Mouse (Mus musculus): ENCODE results near the gene Prkar1b. TPM values are rescaled to one million over a fixed set of nuclear protein-coding genes. Genes with fewer than 3 reads are reported as not detected.

Gene Prkar1b
- total RNA-seq, 2 experiments from 2014 or later: 23.1 to 31.3 TPM

DNA sequence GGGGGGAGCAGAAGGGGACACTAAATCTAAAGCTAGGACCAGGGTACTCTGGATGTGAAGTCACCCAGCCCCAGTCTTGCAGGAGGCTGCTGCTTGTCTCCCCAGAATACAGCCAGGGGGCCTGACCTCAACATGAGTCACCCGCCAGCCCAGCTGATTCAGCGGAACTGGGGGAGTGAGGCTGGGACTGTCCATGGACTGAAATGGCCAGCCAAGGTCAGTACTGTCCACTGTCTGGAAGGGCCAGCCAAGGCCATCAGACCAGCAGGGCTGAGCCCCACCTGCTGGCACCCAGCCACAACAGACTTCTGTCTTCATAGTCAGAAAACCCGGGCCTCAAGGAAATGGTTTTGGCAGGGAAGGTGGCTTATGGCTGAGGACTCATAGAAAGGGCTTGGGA lies 134.7 kb downstream of the Prkar1b start:
- DNase-seq (ENCODE audit: low spot score in 2 of 2): peak; percentile 50 to 79

- DNase-seq (ENCODE audit: low spot score in 2 of 2): no peak
These were observed 139.2 kb downstream of the Prkar1b start for GRCm38 (mm10) chr5:139010649-139011048.

GRCm38 (mm10) chr5:139007141-139007775 lies 142.5 kb downstream of the Prkar1b start:
- DNase-seq (ENCODE audit: low spot score in 2 of 2): no peak

DNA sequence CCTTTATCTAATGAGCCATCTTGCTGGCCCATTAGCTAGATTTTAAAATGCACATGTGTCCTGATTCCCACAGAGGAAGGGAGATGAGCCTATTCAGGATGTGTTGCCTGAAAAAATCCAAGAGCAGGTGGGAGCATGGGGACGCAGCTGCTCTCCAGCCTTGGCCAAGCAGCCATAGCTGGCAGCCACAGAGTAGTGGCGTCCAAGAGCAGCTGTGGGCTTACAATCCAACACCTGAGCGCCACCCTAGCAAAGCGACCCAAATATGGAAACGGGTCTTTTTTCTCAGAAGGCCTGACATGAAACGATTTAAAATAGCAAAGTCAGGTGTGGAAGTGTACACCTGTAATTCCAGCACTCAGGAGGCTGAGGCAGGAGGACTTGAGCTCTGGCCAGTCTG lies 145.2 kb downstream of the Prkar1b start:
- no peak for DNase-seq (ENCODE audit: low spot score in 2 of 2)

GRCm38 (mm10) chr5:138999716-139000115 lies 150.1 kb downstream of the Prkar1b start:
- DNase-seq (ENCODE audit: low spot score in 2 of 2): no peak

GRCm38 (mm10) chr5:138997936-138998580 lies 151.7 kb downstream of the Prkar1b start:
- no peak for DNase-seq (ENCODE audit: low spot score in 2 of 2)

- peak in 1 of 2 experiments; percentile 35 for DNase-seq (ENCODE audit: low spot score in 2 of 2)
These were observed 152.5 kb downstream of the Prkar1b start, which contains the start of gene Pdgfa for GRCm38 (mm10) chr5:138997171-138997788. Gene Pdgfa, minus strand, starts transcription at chr5:138997370.

DNA sequence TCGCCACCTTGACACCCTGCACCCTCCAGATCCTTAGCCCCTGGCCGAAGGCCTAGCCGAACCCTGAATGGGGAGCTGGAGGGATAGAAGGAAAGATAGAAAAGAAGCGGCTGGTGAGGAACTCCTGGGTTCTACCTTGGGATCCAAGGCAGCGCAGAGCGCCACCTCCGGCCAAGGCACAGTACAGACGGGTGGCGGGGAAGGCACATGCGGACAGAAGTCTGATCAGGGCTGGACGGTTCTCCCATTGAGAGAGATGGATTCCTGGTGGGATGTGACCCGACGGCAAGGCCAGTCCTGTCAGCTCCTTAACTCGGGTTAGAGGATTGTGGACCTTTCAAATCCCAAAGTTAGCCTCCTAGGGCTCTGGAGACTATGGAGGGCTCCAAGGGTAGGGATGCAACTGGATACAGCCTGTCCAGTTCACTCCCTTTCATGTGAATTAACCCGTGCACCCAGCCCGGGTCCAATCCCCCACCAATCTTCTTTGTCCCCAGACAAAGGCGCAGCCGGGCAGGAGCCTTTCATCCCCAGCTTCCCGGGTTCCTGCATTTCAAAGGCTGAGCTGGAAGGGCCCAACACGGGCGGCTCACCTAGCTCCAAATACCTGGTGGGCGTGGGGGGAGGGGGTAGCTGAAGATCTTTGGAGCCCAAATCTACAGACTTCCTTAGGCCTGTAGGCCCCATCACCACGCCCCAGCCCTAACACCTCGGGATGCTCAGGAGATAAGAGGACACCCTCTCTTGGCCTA lies 153.3 kb downstream of the Prkar1b start:
- peak in 1 of 2 experiments; percentile 37 for DNase-seq (ENCODE audit: low spot score in 2 of 2)

DNA sequence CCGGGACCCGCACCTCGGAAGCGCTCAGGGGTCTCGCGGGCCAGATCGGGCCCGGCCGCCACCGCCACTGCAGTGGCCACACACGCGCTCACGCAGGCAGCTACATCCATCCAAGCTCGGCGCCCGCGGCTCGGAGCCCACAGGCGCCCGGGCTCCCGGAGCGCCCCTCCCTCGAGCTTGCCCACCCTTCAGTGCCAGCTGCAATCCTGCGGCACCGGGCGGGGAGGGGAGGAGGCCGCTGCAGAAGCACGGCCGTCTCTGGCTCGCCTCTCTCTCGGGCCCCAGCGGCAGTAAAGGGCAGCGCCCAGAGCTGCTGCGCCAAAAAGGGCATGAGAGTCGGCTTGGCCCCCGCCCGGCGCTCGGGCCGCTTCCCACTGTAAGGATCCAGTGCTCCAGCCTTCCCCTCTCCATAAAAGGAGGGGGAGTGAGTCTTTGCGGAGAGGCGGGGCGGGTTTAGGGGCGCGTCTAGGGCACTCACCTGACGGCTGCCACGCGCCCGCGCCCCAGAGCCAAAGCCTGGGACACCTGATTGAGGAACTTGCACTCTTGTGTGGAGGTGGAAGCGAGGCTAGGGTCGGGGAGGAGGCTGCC lies 154.0 kb downstream of the Prkar1b start:
- DNase-seq (ENCODE audit: low spot score in 2 of 2): peak; percentile 48 to 50

- peak; percentile 37 to 56 for DNase-seq (ENCODE audit: low spot score in 2 of 2)
These were observed 154.7 kb downstream of the Prkar1b start for GRCm38 (mm10) chr5:138994786-138995720.

- no peak for DNase-seq (ENCODE audit: low spot score in 2 of 2)
These were observed 155.6 kb downstream of the Prkar1b start for GRCm38 (mm10) chr5:138994108-138994785.

DNA sequence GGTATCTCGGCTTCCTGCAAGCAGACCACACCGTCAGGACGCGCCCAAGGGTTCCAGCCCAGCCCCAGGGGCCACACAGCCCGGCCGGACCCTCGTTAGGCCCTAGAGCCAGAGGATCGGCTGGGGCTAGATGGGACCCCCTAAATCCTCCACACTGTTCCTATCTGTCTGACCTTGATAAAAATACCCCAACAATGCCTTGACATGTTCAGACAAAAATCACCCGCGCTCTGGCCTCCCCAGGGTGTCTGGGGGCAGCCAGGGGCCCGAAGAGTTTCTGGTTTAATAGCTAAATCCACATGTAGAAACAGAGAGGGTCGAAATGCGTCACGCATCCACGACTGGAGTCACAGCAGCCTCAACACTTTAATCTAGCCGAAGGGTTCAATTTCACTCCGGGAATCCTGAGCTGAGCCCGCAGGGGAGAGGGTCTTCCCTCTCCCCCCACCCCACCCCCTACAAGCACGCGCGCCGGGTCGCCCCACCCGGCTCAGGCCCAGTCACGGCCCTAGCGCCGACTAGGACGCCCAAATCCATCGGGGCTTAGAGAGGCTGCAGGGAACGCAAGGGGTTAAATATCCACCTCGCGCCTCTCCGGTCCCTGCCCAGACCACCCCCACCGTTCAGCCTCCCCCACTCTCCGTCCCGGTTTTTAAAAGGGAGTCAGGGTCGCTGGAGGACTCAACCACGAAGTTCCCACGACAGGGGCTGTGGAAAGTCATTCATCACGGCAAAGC lies 156.3 kb downstream of the Prkar1b start:
- DNase-seq (ENCODE audit: low spot score in 2 of 2): no peak

DNA sequence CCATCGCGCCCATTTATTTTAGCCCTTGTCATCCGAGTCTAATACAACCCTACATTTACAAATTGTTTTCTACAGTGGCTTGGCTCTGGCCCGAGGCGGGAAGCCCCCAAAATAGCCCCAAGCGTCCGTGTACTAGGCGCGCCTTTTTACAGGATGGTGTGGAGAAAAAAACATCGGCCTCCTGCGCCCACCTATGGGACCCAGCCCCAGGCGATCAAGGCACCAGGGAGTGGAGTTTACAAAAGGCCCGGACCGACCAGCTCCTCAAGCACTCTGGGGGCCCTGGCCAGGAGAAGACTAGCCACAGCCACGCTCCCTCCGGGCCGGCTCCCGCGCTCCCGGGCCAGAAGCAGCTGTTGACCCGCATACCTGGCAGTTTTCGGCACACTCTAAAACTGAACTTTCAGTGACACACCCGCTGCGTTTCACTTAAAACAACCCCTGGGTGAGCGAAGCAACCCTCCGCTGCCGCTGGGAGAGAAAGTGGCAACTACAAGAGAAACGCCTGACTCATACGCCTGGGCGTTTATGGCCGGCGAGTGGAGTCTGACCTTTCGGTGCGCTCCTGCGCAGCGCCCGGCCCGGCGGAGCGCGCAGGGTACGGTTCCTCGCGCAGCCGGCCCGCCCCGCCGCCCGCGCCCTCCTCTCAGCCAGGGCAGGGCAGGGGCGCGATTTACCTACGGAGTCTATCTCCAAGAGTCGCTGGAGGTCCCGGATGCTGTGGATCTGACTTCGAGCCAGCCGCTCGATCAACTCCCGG lies 157.0 kb downstream of the Prkar1b start:
- DNase-seq (ENCODE audit: low spot score in 2 of 2): no peak

DNA sequence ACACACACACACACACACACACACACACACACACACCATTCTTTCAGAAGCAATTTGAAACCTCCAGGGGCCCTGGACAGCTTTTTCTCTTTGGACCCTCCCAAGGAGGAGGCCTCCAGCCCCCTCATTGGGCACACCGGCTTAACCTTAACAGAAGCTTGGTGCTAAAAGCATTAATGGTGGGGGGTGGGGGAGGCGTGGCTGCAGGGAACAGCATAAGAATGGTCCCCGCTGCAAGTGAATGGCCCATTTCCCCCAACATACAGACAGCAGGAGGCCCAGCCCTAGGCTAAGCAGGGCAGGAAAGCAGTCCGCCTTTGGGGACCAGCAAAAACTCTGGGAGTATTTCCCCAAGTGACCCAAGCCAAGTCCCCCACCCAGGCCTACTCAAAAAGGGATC lies 158.1 kb downstream of the Prkar1b start:
- no peak for DNase-seq (ENCODE audit: low spot score in 2 of 2)

- DNase-seq (ENCODE audit: low spot score in 2 of 2): no peak
These were observed 159.0 kb downstream of the Prkar1b start for GRCm38 (mm10) chr5:138990659-138991380.

DNA sequence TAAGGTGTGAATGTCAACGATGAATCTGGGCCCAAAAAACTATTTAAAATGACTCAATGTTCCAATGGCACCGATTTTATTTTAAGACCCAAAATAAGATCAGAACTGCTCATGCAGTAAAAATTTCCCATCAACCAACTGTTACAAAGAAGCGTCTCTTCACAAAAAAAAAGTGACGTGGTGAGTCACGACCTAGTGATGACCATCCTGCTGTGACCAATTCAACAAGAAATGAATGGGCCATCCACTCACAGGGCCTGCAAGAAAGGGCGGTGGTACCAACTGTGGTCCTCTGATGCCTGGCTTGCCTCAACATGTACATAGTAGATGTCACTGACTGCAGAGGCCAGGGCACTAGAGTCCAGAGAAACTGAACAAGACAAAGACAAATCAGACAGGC lies 160.2 kb downstream of the Prkar1b start:
- no peak for DNase-seq (ENCODE audit: low spot score in 2 of 2)

- DNase-seq (ENCODE audit: low spot score in 2 of 2): peak; percentile 26 to 51
These were observed 161.0 kb downstream of the Prkar1b start for GRCm38 (mm10) chr5:138988764-138989163.

All from adrenal gland, postnatal 4 days (tissue).